Comparison of ENCODE assay signal across 23 mouse cellular contexts in genomic region chr2:138431991-138432390, GRCm38 (mm10).
DNase-seq lines count a peak whose midpoint lies in the region; ATAC-seq and TF ChIP-seq lines count a peak whose summit lies in the region.
"Had no signal": no experiment of that assay in that cellular context is flagged by ENCODE, and none has a peak within 500 bp of the region (broad histone marks: within the 10 kb centered on the region; RNA-seq: fewer than 3 reads in every experiment).

No protein-coding gene starts in this region.

- peak; percentile 37; the same call in 1 of the 2 replicates for ATAC-seq in stomach, embryonic 16.5 days (ENCODE audit: insufficient read depth, low FRiP score)
- no peak for ATAC-seq in stomach, postnatal 0 days (ENCODE audit: low FRiP score, low TSS enrichment)
- ATAC-seq: forebrain, embryonic 14.5 days; hindbrain, postnatal 0 days; intestine, embryonic 15.5 days had no signal

- intact Hi-C loops in heart, postnatal 25 days (cut with DNase I), result loop anchor here (10.0 kb wide), 1 partner anchor 147 kb away; no protein-coding TSS in a partner anchor
- intact Hi-C loops in gastrocnemius, postnatal 36 days (cut with DNase I), result no loop called here

- 43% methylated on average over 2 of the region's 2 CpGs for WGBS in stomach, embryonic 16.5 days
- 42% methylated on average over 2 of the region's 2 CpGs for WGBS in stomach, postnatal 0 days

- DNase-seq in cerebellum, adult 9-11 months, result peak; percentile 14
- no peak for DNase-seq in cerebellum, postnatal 10 days
- peak; percentile 8 to 30 for DNase-seq in heart, adult 9 months (ENCODE audit: low spot score in 2 of 2)
- no peak for DNase-seq in heart, postnatal 25 days (ENCODE audit: low spot score)
- no peak for DNase-seq in stomach, postnatal 0 days (ENCODE audit: low spot score)
- no peak for DNase-seq in B cell, adult 2 months
- no peak for DNase-seq in gastrocnemius, postnatal 36 days
- DNase-seq: adrenal gland, postnatal 25 days; cerebellum, adult 2 months; embryo, embryonic 11 days; gastrocnemius, postnatal 25 days; kidney, adult 9 months; kidney, postnatal 25 days; liver; midbrain, embryonic 14.5 days; thymus, postnatal 14 days had no signal

- H3K27me3 ChIP-seq in stomach, embryonic 16.5 days (ENCODE audit: control insufficient read depth, insufficient read depth, low read length), result no peaks in the 10 kb centered on the region
- no peaks in the 10 kb centered on the region for H3K27me3 ChIP-seq in stomach, postnatal 0 days (ENCODE audit: control insufficient read depth, insufficient read depth, low read length)
- H3K27me3 ChIP-seq: embryonic facial prominence, embryonic 12.5 days; intestine, embryonic 15.5 days; megakaryocyte, embryonic 14.5 days had no signal

- TF ChIP-seq EP300 in stomach, postnatal 0 days (optimal IDR thresholded peaks at IDR 0.05), result no peak

- no peaks in the 10 kb centered on the region for H3K9me3 ChIP-seq in stomach, embryonic 16.5 days (replicated peaks; ENCODE audit: control insufficient read depth, low read length)
- no peaks in the 10 kb centered on the region for H3K9me3 ChIP-seq in stomach, postnatal 0 days (ENCODE audit: control insufficient read depth, low read length)
- H3K9me3 ChIP-seq: embryonic facial prominence, embryonic 12.5 days; intestine, embryonic 15.5 days had no signal

- H3K4me2 ChIP-seq in stomach, embryonic 16.5 days (ENCODE audit: low read depth, low read length), result no peak overlapping the region
- no peak overlapping the region for H3K4me2 ChIP-seq in stomach, postnatal 0 days (replicated peaks; ENCODE audit: low read depth)
- H3K4me2 ChIP-seq: embryonic facial prominence, embryonic 12.5 days; intestine, embryonic 15.5 days had no signal

- no peak for TF ChIP-seq CTCF in stomach, postnatal 0 days (IDR thresholded peaks at IDR 0.05; ENCODE audit: low read depth)

- H3K36me3 ChIP-seq in stomach, embryonic 16.5 days (ENCODE audit: control insufficient read depth, insufficient read depth, low read length), result no peaks in the 10 kb centered on the region
- no peaks in the 10 kb centered on the region for H3K36me3 ChIP-seq in stomach, postnatal 0 days (ENCODE audit: control insufficient read depth, insufficient read depth, low read length)
- H3K36me3 ChIP-seq: embryonic facial prominence, embryonic 12.5 days; intestine, embryonic 15.5 days had no signal

- no peak overlapping the region for H3K27ac ChIP-seq in stomach, embryonic 16.5 days (ENCODE audit: low read length)
- H3K27ac ChIP-seq in stomach, postnatal 0 days (replicated peaks), result no peak overlapping the region
- H3K27ac ChIP-seq: embryonic facial prominence, embryonic 12.5 days; hindbrain, postnatal 0 days; intestine, embryonic 15.5 days; liver, embryonic 14.5 days had no signal

- no peak overlapping the region for H3K4me3 ChIP-seq in stomach, embryonic 16.5 days (replicated peaks; ENCODE audit: low read length)
- H3K4me3 ChIP-seq in stomach, postnatal 0 days (ENCODE audit: low read depth, low read length), result no peak overlapping the region
- H3K4me3 ChIP-seq: embryonic facial prominence, embryonic 12.5 days; intestine, embryonic 15.5 days; megakaryocyte, embryonic 14.5 days had no signal

- no peak overlapping the region for H3K9ac ChIP-seq in stomach, embryonic 16.5 days (ENCODE audit: low read length)
- no peak overlapping the region for H3K9ac ChIP-seq in stomach, postnatal 0 days (ENCODE audit: low read length)
- H3K9ac ChIP-seq: embryonic facial prominence, embryonic 12.5 days; intestine, embryonic 15.5 days; liver, embryonic 14.5 days had no signal

- peaks cover 3% of the 10 kb centered on the region; the same call in 1 of the 2 replicates for H3K4me1 ChIP-seq in stomach, embryonic 16.5 days (ENCODE audit: control insufficient read depth, insufficient read depth, low read length)
- H3K4me1 ChIP-seq in stomach, postnatal 0 days (replicated peaks; ENCODE audit: control insufficient read depth, insufficient read depth), result no peaks in the 10 kb centered on the region
- H3K4me1 ChIP-seq: embryonic facial prominence, embryonic 12.5 days; intestine, embryonic 15.5 days; megakaryocyte, embryonic 14.5 days had no signal

Comparison
In these comparisons a context has a peak if more than half of its experiments do, and no peak if none do; other contexts are left out.
1. DNase-seq: peak in cerebellum, adult 9-11 months (single experiment) and heart, adult 9 months (2 of 2); none in cerebellum, postnatal 10 days (0 of 2), heart, postnatal 25 days (single experiment), stomach, postnatal 0 days (single experiment), B cell, adult 2 months (0 of 2) and gastrocnemius, postnatal 36 days (0 of 2).